Mouse (Mus musculus) liver, embryonic 14.5 days (tissue): Measurements from ENCODE around the gene Slc8b1. TPM values are rescaled to one million over a fixed set of nuclear protein-coding genes. Genes with fewer than 3 reads are reported as not detected.

Experiments used
- ATAC-seq: fragments of 200-750 bp; cut with Nextera tagmentation; 2 replicates; pipeline ENCODE4 v1.8.0; 2017; ENCODE audit warnings: moderate number of reproducible peaks, mild to moderate bottlenecking, moderate library complexity; ENCODE audit not compliant: insufficient read depth
- DNase-seq, 3 experiments: peaks; one replicate each; pipeline ENCODE4 v3.0.0-alpha.2; 2012 to 2013; ENCODE audit warnings: low read depth in 3 of 3, low spot score in 3 of 3
- H3K27ac ChIP-seq: fragments of 300-500 bp; sonication (generic); 2 replicates; pipeline ENCODE4 v1.5.1; 2014; ENCODE audit warnings: moderate library complexity, mild to moderate bottlenecking, control low read depth, inconsistent platforms
- H3K27me3 ChIP-seq: fragments of 300-500 bp; sonication (generic); 2 replicates; pipeline ENCODE4 v1.6.1; 2014; ENCODE audit warnings: mild to moderate bottlenecking, low read length, moderate library complexity; ENCODE audit not compliant: control insufficient read depth, insufficient read depth
- H3K36me3 ChIP-seq: fragments of 300-500 bp; sonication (generic); replicated peaks from 2 replicates; pipeline ENCODE4 v1.6.1; 2014; ENCODE audit warnings: low read depth; ENCODE audit not compliant: control insufficient read depth, insufficient read depth
- H3K4me1 ChIP-seq, 2 experiments: fragments of 200-500 bp in 1 of 2; fragments of 300-500 bp in 1 of 2; sonication (generic) in 1 of 2; replicated peaks; 2 replicates each; pipeline ENCODE4 v1.6.1; 2012 to 2014; ENCODE audit warnings: antibody characterized with exemption in 1 of 2, inconsistent platforms in 1 of 2, low read length in 1 of 2; ENCODE audit not compliant: control insufficient read depth in 2 of 2, insufficient read depth in 2 of 2
- H3K4me2 ChIP-seq: fragments of 300-500 bp; sonication (generic); 2 replicates; pipeline ENCODE4 v1.6.1; 2014; ENCODE audit warnings: low read depth, mild to moderate bottlenecking, control low read depth, moderate library complexity
- H3K4me3 ChIP-seq, 2 experiments: fragments of 200-500 bp in 1 of 2; fragments of 300-500 bp in 1 of 2; sonication (generic) in 1 of 2; 2 replicates each; pipeline ENCODE4 v1.5.1; 2012 to 2014; ENCODE audit warnings: low read depth in 2 of 2, low read length in 2 of 2, mild to moderate bottlenecking in 2 of 2, control low read depth in 1 of 2, inconsistent platforms in 1 of 2, moderate library complexity in 1 of 2; ENCODE audit not compliant: insufficient read depth in 1 of 2
- H3K9ac ChIP-seq: fragments of 300-500 bp; sonication (generic); replicated peaks from 2 replicates; pipeline ENCODE4 v1.6.1; 2014; ENCODE audit warnings: mild to moderate bottlenecking, control low read depth, moderate library complexity
- H3K9me3 ChIP-seq: fragments of 300-500 bp; sonication (generic); 2 replicates; pipeline ENCODE4 v1.6.1; 2016; ENCODE audit warnings: low read length, mixed read lengths; ENCODE audit not compliant: control insufficient read depth
- CTCF ChIP-seq: IDR thresholded peaks from 2 replicates; pipeline ENCODE4 v1.5.1; 2016; ENCODE audit warnings: antibody characterized with exemption, low read depth, control low read depth
- EP300 ChIP-seq: IDR thresholded peaks from 2 replicates; pipeline ENCODE4 v1.6.1; 2016; ENCODE audit warnings: antibody characterized with exemption, low read depth
- WGBS: fragments of 180-500 bp; shearing (Covaris S2); extraction: QIAGEN DNeasy Blood & Tissue Kit; methylation state at CpG from one replicate; pipeline ENCODE4 v1.1.7; 2014; ENCODE audit not compliant: insufficient replicate concordance; 5-methylcytosine and 5-hydroxymethylcytosine counted together
- polyA plus RNA-seq, 2 experiments: library from polyadenylated mRNA; depleted of rRNA in 1 of 2; stranded (reverse) in 1 of 2; unstranded in 1 of 2; fragments of >200 nt; fragmentation: Nextera tagmentation in 1 of 2; extraction: Ambion mirVana in 1 of 2; gene quantifications; 2 replicates each; pipeline versions ENCODE4 v1.2.1 to v1.2.3; 2012 to 2014

Gene Slc8b1
- polyA plus RNA-seq, 2 experiments: 1.4 to 5.2 TPM

DNA sequence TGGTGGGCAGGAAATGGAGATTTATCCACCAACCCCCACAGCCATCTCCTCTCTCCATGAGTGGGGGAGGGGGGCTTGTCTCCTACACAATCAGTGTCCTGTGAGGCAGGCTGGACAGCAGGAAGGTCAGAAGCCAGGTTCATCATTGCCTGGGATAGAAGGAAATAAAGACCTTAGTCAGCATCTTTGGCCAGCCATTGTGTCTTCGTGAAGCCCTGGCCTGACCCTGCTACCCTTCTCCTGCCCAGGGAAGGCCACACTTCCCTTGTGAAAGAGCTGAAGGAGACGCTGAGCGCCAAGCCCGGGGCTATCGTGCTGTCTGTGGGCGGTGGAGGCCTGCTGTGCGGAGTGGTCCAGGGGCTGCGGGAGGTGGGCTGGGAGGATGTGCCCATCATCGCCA, 29.8 kb upstream of the Slc8b1 start:
- Histone ChIP-seq H3K4me1 (no peaks in the 10 kb centered on the region), H3K4me2 (no peak overlapping the region), H3K27ac (no peak overlapping the region), H3K4me3 (no peak overlapping the region), H3K9ac (no peak overlapping the region), H3K27me3 (peaks cover 2% of the 10 kb centered on the region; the same call in 1 of the 2 replicates), H3K36me3 (no peaks in the 10 kb centered on the region), H3K9me3 (no peaks in the 10 kb centered on the region)
- no peak for DNase-seq
- TF ChIP-seq EP300 (no peak), CTCF (no peak)
- 59% methylated on average over 9 of the region's 9 CpGs for WGBS
- ATAC-seq: no peak

DNA sequence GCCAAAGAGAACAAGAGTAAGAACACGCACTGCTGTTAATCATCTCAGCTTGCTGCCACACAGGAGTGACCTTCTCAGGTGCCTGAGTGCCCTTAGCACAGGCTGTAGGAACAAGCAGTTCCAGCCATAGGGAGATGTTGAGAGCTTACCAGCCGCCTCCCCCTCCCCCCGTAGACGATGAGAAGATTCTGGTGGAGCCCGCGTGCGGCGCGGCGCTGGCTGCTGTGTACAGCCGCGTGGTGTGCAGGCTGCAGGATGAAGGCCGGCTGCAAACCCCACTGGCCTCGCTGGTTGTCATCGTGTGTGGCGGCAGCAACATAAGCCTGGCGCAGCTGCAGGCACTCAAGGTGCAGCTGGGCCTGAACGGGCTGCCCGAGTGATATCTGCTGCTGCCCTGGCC, 27.6 kb upstream of the Slc8b1 start:
- Histone ChIP-seq H3K4me2 (no peak overlapping the region), H3K4me3 (no peak overlapping the region), H3K36me3 (no peaks in the 10 kb centered on the region), H3K27me3 (no peaks in the 10 kb centered on the region), H3K4me1 (no peaks in the 10 kb centered on the region), H3K9me3 (no peaks in the 10 kb centered on the region), H3K9ac (no peak overlapping the region), H3K27ac (no peak overlapping the region)
- TF ChIP-seq CTCF (no peak), EP300 (no peak)
- no peak for DNase-seq
- no peak for ATAC-seq
- WGBS: 75% methylated on average over 19 of the region's 19 CpGs

DNA sequence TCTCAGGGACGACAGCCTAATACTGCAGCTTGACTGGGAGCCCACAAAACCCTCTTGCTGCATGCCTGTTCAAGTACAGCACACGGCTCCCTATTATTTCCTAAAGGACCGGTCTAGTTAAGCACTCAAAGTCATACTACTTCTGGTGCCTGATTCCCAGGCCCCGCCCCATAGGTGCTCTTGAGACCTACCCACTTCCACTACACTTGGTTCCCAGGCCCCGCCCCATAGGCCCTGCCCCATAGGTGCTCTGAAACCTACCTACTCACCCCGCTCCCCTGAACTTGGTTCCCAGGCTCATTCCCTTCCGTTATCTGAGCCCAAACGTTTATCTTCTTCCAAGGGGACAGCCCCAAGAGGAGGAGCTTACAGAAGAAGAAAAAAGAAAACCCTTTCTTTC, 23.1 kb upstream of the Slc8b1 start:
- no peak overlapping the region for H3K4me2 ChIP-seq
- H3K9ac ChIP-seq: no peak overlapping the region
- no peak for TF ChIP-seq EP300
- H3K36me3 ChIP-seq: no peaks in the 10 kb centered on the region
- ATAC-seq (no peak), DNase-seq (no peak)
- no peaks in the 10 kb centered on the region for H3K4me1 ChIP-seq
- no peaks in the 10 kb centered on the region for H3K9me3 ChIP-seq
- no peak overlapping the region for H3K27ac ChIP-seq
- no peaks in the 10 kb centered on the region for H3K27me3 ChIP-seq
- WGBS: 72% methylated on average over 8 of the region's 8 CpGs
- no peak overlapping the region for H3K4me3 ChIP-seq

DNA sequence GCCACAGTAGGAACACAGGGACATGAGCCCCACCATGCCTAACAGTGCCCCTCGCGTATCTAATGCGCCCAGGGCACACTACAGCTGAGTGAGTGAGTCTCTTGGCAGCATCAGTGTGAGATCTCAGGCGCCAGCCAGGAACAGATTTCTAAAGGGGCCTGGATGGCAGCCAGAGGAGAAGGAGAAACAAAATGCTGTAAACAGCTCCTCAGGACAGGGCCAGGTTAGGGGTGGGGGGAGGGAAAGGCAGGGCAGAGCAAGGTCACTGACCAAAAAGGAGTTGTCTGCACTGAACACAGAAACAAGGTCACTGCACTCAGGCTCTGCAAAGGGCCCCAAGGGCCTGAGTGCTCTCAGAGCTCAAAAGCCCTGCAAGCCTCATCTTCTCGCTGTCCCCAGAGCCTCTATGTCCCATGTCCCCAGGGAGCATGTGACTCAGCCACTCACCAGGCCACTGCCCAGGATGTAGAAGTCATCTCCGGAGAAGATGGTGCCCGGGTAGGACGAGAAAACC, 20.2 kb upstream of the Slc8b1 start:
- Histone ChIP-seq H3K9me3 (no peaks in the 10 kb centered on the region), H3K4me1 (no peaks in the 10 kb centered on the region), H3K27ac (no peak overlapping the region), H3K4me3 (no peak overlapping the region), H3K9ac (no peak overlapping the region), H3K4me2 (no peak overlapping the region), H3K36me3 (no peaks in the 10 kb centered on the region), H3K27me3 (no peaks in the 10 kb centered on the region)
- no peak for ATAC-seq
- TF ChIP-seq CTCF (no peak), EP300 (no peak)
- no peak for DNase-seq
- 71% methylated on average over 8 of the region's 8 CpGs for whole genome bisulfite sequencing

DNA sequence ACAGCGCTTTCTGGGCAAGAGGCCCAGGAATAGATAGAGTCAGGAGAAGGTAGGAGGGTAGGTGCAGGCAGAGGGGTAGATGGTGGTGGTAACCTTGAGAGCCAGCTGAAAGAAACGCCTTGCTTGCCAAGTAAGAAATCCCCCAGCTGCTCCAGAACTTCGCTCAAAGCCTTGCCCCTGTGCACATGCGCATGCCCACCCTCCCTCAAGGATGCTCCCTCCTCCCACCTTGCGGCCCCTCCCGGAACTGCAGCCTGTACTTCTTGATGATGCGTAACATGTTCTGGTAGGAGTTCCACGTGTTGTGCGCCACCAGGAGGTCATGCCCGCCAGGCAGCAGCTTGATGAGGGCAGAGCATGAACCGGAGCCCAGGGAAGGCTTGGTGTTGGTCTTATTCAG, 18.5 kb upstream of the Slc8b1 start:
- Histone ChIP-seq H3K9ac (no peak overlapping the region), H3K9me3 (no peaks in the 10 kb centered on the region), H3K27me3 (no peaks in the 10 kb centered on the region), H3K27ac (no peak overlapping the region), H3K4me3 (no peak overlapping the region), H3K4me2 (no peak overlapping the region), H3K4me1 (no peaks in the 10 kb centered on the region), H3K36me3 (no peaks in the 10 kb centered on the region)
- ATAC-seq (no peak), DNase-seq (no peak)
- TF ChIP-seq EP300 (no peak), CTCF (peak; percentile 78)
- WGBS: 77% methylated on average over 11 of the region's 11 CpGs
